Mouse (Mus musculus): ENCODE data around the gene Gucd1.
A peak's percentile ranks its signal among the peaks of the same experiment; 100 is the strongest.
"Not testable (repeated sequence)": the region's sequence is repeated elsewhere in the genome, so short reads cannot be mapped to it uniquely, and the experiment has no call there.

Gucd1 gene

DNA sequence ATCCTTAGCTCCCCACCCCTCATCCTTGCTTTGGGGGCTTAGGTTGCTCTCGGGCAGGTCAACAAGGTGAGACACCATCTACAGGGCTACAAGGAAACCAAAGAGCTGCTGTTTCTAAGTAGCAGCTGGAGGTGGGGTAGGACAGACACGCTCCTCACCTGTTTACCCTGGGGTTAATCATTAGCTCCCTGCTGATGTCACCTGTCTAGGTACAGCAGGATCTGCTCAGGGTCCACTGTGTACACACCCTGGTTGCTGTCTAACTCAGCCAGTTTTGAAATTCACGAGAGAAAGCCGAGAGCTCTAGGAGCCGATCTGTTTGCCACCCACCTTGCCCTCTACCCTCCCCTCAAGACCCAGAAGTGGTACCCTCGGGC, 88.8 kb downstream of the Gucd1 start:
- DNase-seq, result peak; percentile 64

DNA sequence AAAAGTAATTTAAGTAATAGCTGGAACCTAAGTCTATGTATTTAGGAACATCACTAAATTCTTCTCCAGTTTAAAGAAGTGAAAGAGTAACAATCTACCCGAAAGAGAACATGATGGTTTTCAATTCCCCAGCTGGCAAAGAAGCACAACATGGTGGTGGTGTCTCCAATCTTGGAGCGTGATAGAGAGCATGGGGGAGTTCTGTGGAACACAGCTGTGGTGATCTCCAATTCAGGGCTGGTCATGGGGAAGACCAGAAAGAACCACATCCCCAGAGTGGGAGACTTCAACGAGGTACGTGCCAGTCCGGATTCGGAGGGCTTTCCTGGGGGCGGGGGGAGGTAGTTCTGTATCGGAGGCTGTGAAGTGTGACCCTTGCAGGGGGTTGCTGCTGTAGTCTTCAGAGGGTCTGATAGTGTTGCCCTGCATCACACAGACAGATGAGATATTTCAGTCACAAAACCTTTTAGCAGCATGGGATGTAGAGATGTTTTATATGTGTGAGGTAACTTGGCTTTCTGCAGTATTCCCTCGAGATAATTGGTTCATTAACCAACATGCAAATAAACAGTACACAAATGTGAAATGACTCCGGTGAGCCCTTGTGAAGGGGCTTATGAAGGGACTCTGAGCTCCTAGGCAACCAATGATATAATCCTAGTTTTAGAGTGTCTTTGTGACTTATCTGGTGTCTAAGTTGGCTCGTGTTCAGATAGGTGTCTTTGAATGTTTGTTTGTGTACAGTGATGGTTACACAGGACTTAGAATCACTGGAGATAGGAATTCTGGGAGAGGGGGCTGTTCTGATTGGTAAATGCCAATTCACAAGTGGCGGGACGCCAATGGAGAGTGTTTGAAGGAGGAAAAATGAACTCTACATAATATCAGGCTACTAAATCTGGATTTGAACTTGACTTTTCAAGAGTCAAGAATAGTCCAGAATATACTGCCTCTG, 89.4 kb downstream of the Gucd1 start:
- no peak for DNase-seq

DNA sequence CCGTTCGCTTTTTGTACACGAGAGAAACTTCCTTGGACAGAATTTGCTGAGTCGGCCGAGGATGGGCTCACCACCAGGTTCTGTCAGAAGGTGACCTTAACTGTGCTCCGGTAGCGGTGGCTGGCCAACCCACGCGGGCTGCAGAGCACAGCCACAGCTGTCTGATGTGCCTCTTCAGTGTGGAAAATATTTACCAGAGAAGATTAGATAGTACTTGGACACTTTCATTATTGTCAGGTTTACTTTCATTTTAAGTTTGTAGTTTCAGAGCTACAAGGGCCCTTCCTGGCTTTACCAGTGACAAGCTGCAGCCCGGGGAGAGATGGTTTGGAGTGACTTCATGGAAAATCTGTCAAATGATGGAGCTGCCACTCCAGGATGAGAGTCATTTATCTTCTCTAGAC, 93.3 kb downstream of the Gucd1 start:
- DNase-seq, result no peak

DNA sequence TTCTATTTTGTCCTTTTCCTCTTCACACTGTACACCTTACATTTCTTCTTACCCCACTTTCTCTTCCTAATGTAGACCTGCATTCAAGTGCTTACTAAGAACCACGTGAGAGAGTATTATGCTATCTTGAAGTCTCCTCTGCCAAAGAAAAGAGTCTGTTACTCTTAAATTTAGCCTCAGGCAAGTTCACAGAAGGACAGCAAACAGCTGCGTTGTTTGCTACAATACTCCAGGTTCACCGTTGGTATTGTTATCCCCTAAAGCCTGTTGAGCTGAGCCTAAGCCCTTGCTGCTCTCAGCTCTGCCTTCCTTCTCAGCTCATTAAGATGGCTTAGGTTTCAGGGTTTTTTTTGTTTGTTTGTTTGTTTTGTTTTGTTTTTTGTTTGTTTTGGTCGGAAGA, 99.0 kb downstream of the Gucd1 start:
- no peak for DNase-seq

DNA sequence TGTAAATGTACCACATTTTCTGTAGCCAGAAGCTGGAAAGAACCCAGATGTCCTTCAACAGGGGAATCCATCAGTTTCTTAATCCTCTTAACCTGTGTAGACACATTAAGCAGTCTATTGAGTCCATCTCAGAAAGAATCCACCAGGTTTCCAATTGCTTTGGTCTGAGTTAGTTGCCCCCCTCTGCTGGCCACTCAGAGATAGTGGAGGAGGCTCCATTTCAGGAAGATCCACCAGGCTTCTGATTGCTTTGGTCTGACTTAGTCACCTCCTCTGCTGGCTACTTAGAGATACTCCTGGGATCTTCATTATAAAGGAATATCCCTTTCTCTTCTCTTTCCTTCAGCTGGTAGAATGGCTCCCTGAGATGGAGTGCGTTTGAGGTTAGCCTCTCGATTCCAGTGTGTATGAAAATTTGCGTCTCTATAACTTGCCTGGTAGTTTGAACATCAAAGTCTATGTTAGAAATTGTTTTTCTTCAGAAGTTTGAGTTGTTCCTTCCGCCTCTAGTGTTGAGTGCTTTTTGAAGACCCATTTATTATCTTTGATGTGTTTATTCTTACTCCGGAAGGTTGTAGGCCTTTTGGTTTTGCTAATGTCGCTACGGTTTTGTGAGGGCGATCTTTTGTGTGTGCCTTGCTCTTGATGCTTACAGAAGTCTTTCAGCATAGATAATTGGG, 100.3 kb downstream of the Gucd1 start:
- no peak for DNase-seq

GRCm38 (mm10) chr10:75414925-75415324, 102.8 kb downstream of the Gucd1 start:
- DNase-seq, result no peak

DNA sequence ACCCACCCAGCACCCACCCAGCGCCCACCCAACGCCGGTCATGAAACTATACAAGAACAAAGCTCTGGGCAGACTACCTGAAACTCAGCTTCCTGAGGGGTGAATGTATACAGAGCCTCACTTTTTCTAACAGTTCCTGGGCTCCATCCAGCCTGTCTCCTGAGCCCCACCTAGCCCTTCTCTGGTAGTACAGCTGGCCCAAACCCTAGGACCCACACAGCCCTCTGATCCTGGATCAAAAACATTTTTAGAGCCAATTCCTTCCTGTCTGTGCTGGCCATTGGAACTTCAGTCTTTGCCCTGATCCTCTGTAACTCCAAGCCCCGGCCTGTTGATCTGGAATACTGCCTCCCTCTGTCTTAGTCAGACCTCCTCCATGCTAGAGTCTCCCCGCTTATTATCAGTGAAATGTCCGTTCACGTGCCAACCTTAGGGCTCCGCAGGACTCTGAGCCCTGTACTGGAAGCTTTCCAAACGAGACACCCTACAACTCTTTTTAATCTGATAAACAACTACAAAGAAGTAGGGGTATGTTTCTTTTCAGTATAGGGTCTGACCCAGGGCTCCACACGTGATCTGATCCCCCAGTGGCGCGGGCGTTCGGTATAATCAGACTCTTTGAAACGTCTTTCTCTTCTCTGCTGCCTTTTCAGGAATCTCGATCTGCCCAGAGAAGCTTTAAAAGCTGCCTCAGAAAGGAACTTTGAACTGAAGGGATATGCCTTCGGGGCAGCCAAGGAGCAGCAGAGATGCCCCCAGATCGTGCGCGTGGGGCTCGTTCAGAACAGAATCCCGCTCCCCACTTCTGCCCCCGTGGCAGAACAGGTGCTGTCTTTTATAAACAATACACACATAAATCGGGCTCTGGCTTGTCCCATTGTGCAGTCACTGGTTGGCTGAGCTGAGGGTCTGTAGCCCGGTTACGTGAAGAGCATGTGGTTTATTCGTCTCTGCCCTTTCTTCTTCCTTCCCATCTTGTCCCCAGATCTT, 105.4 kb downstream of the Gucd1 start:
- peak; percentile 59 for DNase-seq

DNA sequence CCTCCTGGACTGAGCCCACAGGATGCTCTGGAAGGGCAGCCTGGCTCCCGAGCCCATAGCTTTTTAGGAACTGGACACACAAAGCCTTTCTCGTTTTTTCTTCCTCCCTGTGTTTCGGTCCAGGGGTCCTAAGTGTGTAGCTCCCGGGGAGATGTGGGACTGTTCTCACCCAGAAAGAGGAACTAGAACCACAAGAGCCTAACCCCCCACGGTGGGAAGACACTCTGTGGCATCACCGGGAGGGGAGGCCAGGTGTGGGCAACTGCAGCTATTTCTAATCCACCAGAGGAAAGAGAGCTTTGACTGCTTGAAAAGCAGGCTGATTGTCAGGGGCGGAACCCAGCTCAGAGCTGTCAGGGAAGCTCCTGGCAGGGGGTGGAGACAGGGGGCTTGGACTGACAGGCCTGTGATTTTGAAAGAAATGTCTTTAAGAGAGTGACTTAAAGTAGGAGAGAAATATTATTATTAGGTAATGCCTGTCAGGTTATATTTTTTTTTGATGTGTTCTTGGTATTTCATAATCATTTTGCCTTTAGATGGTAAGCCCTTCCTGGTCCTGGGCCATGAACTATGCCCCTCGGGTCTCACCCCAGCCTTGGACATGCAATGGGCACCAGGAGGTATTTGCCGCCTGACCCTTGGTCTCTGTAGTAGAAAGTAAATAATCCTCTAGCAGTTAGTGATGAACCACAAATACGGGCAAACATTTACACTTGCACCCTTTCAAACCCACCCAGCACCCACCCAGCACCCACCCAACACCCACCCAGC, 106.2 kb downstream of the Gucd1 start:
- not testable (repeated sequence) for DNase-seq

DNA sequence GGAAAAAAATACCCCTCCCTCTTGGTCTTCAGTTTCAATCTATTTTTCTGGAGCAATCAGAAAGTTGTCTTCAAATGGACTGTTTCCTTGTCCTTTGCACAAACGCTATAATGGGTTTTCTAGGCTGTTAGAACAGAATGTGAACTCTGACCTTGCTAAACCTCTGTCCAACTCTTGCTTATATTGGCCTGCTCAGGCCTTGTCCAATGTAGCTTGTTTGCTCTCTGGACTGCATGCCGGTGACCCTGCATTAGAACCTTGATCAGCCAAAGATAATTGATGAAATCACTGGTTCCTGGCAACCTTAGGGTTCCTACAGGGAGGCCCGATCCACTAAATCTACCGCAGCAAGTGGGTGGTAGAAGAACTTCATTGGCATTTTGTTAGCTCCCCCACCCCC, 110.0 kb downstream of the Gucd1 start:
- peak; percentile 26 for DNase-seq

GRCm38 (mm10) chr10:75406755-75407154, 111.0 kb downstream of the Gucd1 start:
- peak; percentile 90 for DNase-seq

GRCm38 (mm10) chr10:75405916-75406315, 111.9 kb downstream of the Gucd1 start:
- no peak for DNase-seq

DNA sequence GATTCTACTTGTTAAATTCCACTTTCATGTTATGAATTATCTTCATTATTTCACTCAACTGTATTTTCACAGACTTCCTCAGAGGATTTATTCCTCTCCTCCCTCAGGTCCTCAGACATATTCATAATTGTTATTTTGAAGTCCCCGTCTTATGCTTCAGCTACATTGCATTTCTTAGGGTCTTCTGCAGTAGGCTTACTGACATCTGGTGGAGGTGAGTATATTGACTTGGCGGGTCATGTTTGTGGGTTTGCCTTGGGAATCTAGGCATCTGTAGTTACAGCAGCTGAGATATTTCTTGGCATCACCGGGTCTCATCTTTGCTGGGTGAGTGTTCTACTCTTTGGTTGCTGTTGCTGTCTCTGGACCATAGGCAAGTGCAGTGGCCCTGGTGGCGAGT, 116.8 kb downstream of the Gucd1 start, which contains the start of gene Upb1:
Gene Upb1 (plus strand): TSS at position 158 of the 400 bp plus-strand sequence.
- DNase-seq, result no peak

GRCm38 (mm10) chr10:75396966-75397365, 120.8 kb downstream of the Gucd1 start:
- peak; percentile 30 for DNase-seq

DNA sequence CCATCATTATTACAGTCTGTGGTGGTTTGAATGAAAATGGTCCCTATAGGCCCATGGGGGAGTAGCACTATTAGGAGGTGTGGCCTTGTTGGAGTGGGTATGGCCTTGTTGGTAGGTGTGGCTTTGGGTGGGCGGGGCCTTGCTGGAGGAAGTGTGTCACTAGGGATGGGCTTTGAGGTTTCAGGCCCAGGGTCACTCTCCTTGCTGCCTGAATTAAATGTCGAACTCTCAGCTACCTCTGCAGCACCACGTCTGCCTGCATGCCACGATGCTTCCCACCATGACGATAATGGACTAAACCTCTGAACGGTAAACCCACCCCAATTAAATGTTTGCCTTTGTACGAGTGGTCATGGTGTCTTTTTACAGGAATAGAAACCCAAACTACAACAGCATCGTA, 123.0 kb downstream of the Gucd1 start:
- no peak for DNase-seq

GRCm38 (mm10) chr10:75390832-75391231, 126.9 kb downstream of the Gucd1 start:
- DNase-seq, result no peak

GRCm38 (mm10) chr10:75390156-75390555, 127.6 kb downstream of the Gucd1 start:
- no peak for DNase-seq

GRCm38 (mm10) chr10:75378688-75379087, 139.1 kb downstream of the Gucd1 start:
- no peak for DNase-seq

DNA sequence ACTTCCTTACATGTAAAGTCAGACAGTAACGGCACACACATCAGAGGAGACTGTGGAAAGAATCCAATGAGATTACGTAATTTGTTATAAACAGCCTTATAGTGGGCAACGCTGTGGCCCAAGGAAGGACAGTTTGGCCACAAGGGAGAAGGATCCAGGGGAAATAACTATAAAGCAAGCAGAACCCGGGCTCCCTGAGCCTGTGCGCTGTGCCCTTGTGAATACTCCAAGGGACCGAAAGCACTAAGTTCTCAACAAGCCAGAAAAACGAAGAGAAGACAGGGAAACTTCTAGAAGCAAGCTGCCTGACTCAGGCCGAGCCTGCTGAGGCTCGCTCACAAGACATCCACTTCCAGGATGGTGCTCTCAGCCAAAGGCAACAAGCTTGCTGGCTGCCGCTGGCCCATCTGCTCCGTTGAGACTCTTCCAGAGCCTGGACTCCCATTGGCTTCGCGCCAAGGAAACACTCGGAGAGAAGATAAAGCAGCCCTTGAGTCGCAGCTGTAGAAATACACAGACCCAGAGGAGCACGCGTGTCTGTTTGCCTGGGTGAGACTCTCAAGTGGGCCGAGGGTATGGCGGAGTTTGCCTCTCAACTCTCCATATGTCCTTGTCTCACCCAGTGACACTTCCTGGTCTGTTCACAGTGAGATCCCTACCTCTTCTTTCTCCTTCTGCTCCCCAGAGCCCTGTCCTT, 144.0 kb downstream of the Gucd1 start:
- peak; percentile 49 for DNase-seq

DNA sequence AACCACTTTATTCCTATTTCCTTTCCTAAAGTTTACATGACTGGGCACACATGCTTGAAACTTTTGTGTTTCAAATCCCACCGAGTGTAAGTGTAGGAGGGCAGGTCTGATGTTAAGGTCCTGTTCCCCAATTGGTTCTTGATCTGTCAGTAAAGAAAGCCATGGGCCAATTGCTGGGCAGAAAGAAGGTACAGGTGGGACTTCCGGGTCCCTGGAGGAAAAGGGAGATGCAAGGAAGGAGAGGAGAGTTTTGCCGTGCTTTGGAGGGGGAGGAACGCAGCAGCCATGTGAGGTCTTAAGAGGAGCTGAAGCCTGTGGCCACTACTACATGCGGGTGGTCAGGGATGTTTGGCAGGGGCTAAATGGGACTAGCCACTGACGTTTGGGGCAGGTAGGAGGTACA, 152.5 kb downstream of the Gucd1 start:
- DNase-seq, result no peak

GRCm38 (mm10) chr10:75364796-75365195, 153.0 kb downstream of the Gucd1 start:
- no peak for DNase-seq

GRCm38 (mm10) chr10:75364214-75364690, 153.5 kb downstream of the Gucd1 start:
- peak; percentile 48 for DNase-seq

All from kidney, adult 18-20 months (tissue).